Mouse (Mus musculus) midbrain, embryonic 12.5 days (tissue): ENCODE measurements around the gene Crocc. TPM values are rescaled to one million over a fixed set of nuclear protein-coding genes. Genes with fewer than 3 reads are reported as not detected.

Experiments used
- ATAC-seq: fragments of 200-750 bp; cut with Nextera tagmentation; 2 replicates; pipeline ENCODE4 v1.8.0; 2017; ENCODE audit warnings: low read depth, moderate TSS enrichment, moderate library complexity; ENCODE audit not compliant: low FRiP score
- H3K27ac ChIP-seq: fragments of 300-500 bp; sonication (generic); replicated peaks from 2 replicates; pipeline ENCODE4 v1.5.1; 2016; ENCODE audit warnings: mild to moderate bottlenecking
- H3K27me3 ChIP-seq: fragments of 300-500 bp; sonication (generic); 2 replicates; pipeline ENCODE4 v1.6.1; 2016; ENCODE audit warnings: mild to moderate bottlenecking
- H3K36me3 ChIP-seq: fragments of 300-500 bp; sonication (generic); 2 replicates; pipeline ENCODE4 v1.6.1; 2016
- H3K4me1 ChIP-seq: fragments of 300-500 bp; sonication (generic); 2 replicates; pipeline ENCODE4 v1.6.1; 2016
- H3K4me2 ChIP-seq: fragments of 300-500 bp; sonication (generic); replicated peaks from 2 replicates; pipeline ENCODE4 v1.6.1; 2016; ENCODE audit warnings: mild to moderate bottlenecking, moderate library complexity
- H3K4me3 ChIP-seq: fragments of 300-500 bp; sonication (generic); 2 replicates; pipeline ENCODE4 v1.5.1; 2016; ENCODE audit warnings: mild to moderate bottlenecking
- H3K9ac ChIP-seq: fragments of 300-500 bp; sonication (generic); replicated peaks from 2 replicates; pipeline ENCODE4 v1.6.1; 2016; ENCODE audit warnings: mild to moderate bottlenecking, moderate library complexity
- H3K9me3 ChIP-seq: fragments of 300-500 bp; sonication (generic); 2 replicates; pipeline ENCODE4 v1.6.1; 2016; ENCODE audit warnings: mild to moderate bottlenecking
- WGBS: fragments of 180-500 bp; shearing (Covaris S2); methylation state at CpG from one replicate; pipeline ENCODE4 v1.1.7; 2016; 5-methylcytosine and 5-hydroxymethylcytosine counted together
- polyA plus RNA-seq: library from polyadenylated mRNA; unstranded; fragments of >200 nt; fragmentation: Nextera tagmentation; extraction: Ambion mirVana; gene quantifications from 2 replicates; pipeline ENCODE4 v1.2.1, GENCODE M21; 2016

Gene Crocc
- polyA plus RNA-seq = 14.2 and 15.9 TPM in 2 replicates

DNA sequence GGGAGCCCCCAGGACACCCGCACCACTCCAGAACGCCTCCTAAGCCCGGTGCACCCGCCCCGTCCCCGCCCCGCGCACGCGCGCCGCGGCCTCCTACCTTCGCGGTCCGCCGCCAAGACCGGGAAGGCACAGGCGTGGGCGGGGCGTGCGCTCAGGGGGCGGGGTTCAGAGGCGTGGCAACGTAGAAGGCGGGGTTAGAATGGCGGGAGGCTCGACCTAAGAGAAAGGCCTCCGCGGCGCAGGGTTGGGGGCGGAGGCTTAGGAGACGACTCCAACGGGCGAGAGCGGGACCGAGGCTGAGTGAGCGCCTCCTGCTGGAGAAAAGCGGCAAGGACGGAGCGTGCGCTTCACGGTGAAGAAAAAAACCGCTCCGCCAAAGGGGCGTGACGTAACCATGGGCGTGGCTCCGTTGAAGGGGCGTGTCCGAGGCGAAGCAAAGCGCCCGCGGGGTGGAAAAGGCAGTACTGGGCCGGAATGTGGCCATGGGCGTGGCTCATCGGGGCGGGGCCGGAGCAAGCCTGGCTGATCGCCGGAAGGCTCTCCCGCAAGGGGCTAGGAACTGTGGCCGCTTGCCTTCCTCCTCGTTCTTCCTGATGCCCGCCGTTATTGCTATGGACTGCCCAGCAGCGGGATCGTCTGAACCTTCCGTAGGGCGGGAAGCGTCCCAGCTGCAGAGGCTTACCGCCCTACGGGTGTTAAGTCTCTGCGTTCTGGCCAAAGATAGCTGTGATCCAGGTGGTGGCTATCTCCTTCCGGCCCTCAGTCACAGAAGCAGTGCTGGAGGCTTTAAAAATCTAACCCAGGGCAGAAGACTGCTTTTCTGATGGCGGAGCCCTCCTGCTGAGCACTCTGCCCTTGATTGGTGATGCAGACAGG is at the start of gene Crocc:
TSS of gene Crocc (minus strand) at position 125 of the 876 bp plus-strand sequence.
- Histone ChIP-seq H3K4me2 (peak within 1 kb of the TSS; percentile 75), H3K27ac (peak within 1 kb of the TSS; percentile 90), H3K27me3 (no peaks in the 10 kb centered on the region), H3K36me3 (peaks cover 19% of the 10 kb centered on the region), H3K9me3 (no peaks in the 10 kb centered on the region), H3K9ac (peak within 1 kb of the TSS; percentile 71), H3K4me1 (peaks cover 20% of the 10 kb centered on the region), H3K4me3 (peak within 1 kb of the TSS; percentile 64)
- WGBS = under 1% methylated on average over 77 of the region's 77 CpGs
- peak; percentile 93 for ATAC-seq

GRCm38 (mm10) chr4:141108196-141108732 is 47.9 kb upstream of the Crocc start:
- Histone ChIP-seq H3K27ac (no peak overlapping the region; the same call in 1 of the 2 replicates), H3K9me3 (0 out of 2 replicates have a peak, but pooled peaks cover 2% of the 10 kb centered on the region), H3K4me2 (no peak overlapping the region), H3K4me1 (no peaks in the 10 kb centered on the region), H3K9ac (no peak overlapping the region), H3K4me3 (no peak overlapping the region), H3K27me3 (no peaks in the 10 kb centered on the region), H3K36me3 (peaks cover 31% of the 10 kb centered on the region)
- 59% methylated on average over 10 of the region's 10 CpGs for WGBS
- no peak for ATAC-seq

- no peak overlapping the region for H3K4me2 ChIP-seq
- H3K36me3 ChIP-seq = peaks cover 16% of the 10 kb centered on the region
- H3K4me3 ChIP-seq = no peak overlapping the region
- no peaks in the 10 kb centered on the region for H3K4me1 ChIP-seq
- no peak for ATAC-seq
- H3K27me3 ChIP-seq = no peaks in the 10 kb centered on the region
- H3K9me3 ChIP-seq = 0 out of 2 replicates have a peak, but pooled peaks cover 2% of the 10 kb centered on the region
- H3K9ac ChIP-seq = no peak overlapping the region
- no peak overlapping the region for H3K27ac ChIP-seq
- 85% methylated on average over 16 of the region's 16 CpGs for WGBS
Measured at GRCm38 (mm10) chr4:141106526-141107183, 46.3 kb upstream of the Crocc start.

DNA sequence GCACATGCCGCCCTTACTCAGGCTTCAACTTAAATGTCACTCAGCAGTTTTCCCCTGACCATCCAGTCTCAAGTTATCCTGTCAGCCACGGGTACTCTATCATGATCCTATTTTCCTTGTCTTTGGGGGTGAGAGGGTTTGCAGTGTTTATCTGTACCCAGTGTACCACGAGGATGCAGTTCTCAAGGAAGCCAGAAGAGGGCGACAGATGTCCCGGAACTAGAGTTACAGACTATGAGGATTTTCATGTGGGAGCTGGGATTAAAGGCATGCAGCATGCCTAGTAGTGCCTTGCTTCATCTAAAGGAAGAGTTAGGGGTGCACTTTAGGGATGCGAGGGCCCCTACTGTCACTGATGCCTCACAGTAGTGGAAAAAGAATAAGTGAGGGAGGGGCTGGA is 41.5 kb upstream of the Crocc start:
- Histone ChIP-seq H3K27ac (no peak overlapping the region), H3K9ac (no peak overlapping the region), H3K4me1 (peaks cover under 1% of the 10 kb centered on the region; the same call in 1 of the 2 replicates), H3K36me3 (no peaks in the 10 kb centered on the region), H3K4me2 (no peak overlapping the region), H3K27me3 (no peaks in the 10 kb centered on the region), H3K4me3 (no peak overlapping the region), H3K9me3 (no peaks in the 10 kb centered on the region)
- ATAC-seq = no peak
- 69% methylated on average over 6 of the region's 6 CpGs for WGBS

- Histone ChIP-seq H3K27me3 (no peaks in the 10 kb centered on the region), H3K36me3 (no peaks in the 10 kb centered on the region), H3K9me3 (no peaks in the 10 kb centered on the region), H3K4me2 (no peak overlapping the region), H3K4me1 (peaks cover 3% of the 10 kb centered on the region; the same call in 1 of the 2 replicates), H3K9ac (no peak overlapping the region), H3K27ac (no peak overlapping the region), H3K4me3 (no peak overlapping the region)
- no peak for ATAC-seq
- 88% methylated on average over 9 of the region's 9 CpGs for WGBS
Measured at GRCm38 (mm10) chr4:141101291-141101690, 40.9 kb upstream of the Crocc start.

DNA sequence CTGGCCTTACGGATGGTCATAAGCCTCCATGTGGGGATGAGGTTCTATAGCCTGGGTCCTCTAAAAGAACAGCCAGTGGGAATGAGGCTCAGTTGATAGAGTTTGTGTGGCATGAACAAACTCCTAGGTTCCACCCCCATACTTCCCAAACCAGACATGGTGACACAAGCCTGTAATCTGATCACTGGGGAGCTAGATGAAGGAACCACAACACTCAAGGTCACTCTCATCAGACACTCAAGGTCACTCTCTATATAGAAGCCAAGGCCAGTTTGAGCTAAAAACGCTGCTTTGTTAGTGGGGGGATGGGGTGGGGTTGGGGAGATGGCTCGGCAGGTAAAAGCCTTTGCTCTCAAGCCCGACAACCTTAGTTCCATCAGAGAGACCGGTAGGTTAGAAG is 39.6 kb upstream of the Crocc start:
- H3K4me1 ChIP-seq = peaks cover 3% of the 10 kb centered on the region; the same call in 1 of the 2 replicates
- 82% methylated on average over 5 of the region's 5 CpGs for WGBS
- no peak overlapping the region for H3K27ac ChIP-seq
- H3K27me3 ChIP-seq = no peaks in the 10 kb centered on the region
- H3K36me3 ChIP-seq = no peaks in the 10 kb centered on the region
- no peak for ATAC-seq
- no peaks in the 10 kb centered on the region for H3K9me3 ChIP-seq
- no peak overlapping the region for H3K4me2 ChIP-seq
- no peak overlapping the region for H3K9ac ChIP-seq
- no peak overlapping the region for H3K4me3 ChIP-seq

DNA sequence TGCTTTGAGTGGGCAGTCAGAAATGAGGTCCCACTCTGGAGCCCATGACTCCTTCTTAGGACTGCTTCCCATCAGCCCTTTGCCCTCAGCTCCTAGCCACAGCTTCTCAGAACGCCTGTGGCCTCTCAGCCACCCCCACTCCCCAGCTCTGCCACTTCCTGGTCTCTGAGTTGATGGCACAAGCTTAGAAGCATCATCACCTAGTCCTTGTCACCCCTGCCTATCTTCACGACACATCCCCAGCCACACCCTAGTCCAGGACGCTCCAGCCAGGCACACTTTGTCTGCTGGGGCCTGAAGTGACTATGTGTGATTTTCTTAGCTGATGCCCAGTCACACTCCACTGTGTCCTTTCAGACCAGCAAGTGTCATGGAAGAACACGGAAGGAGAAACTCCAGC is 38.6 kb upstream of the Crocc start:
- no peaks in the 10 kb centered on the region for H3K36me3 ChIP-seq
- no peak overlapping the region for H3K4me3 ChIP-seq
- no peak for ATAC-seq
- H3K4me1 ChIP-seq = peaks cover 3% of the 10 kb centered on the region; the same call in 1 of the 2 replicates
- H3K27ac ChIP-seq = no peak overlapping the region
- no peaks in the 10 kb centered on the region for H3K9me3 ChIP-seq
- H3K4me2 ChIP-seq = no peak overlapping the region
- no peak overlapping the region for H3K9ac ChIP-seq
- WGBS = 82% methylated on average over 4 of the region's 4 CpGs
- H3K27me3 ChIP-seq = no peaks in the 10 kb centered on the region

DNA sequence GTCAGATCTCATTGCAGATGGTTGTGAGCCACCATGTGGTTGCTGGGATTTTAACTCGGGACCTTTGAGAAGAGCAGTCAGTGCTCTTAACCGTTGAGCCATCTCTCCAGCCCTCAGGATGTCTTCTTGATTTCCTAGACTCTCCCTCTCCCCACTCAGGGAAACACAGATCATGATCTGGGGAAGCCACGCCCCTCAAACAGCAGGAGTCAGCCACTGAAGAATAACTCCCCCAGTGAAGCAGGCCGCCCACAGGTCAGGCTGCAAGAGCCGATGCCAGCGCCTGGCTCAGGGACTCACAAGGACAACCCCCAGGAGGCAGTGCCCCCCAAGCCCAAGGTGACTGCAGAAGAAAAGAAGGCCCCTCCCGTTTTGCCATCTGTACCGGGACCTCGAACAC is 36.4 kb upstream of the Crocc start:
- Histone ChIP-seq H3K9me3 (no peaks in the 10 kb centered on the region), H3K4me3 (no peak overlapping the region), H3K27ac (no peak overlapping the region), H3K9ac (no peak overlapping the region), H3K36me3 (no peaks in the 10 kb centered on the region), H3K4me1 (peaks cover 3% of the 10 kb centered on the region; the same call in 1 of the 2 replicates), H3K27me3 (no peaks in the 10 kb centered on the region), H3K4me2 (no peak overlapping the region)
- WGBS = 11% methylated on average over 9 of the region's 9 CpGs
- ATAC-seq = no peak

- Histone ChIP-seq H3K4me1 (peaks cover 3% of the 10 kb centered on the region; the same call in 1 of the 2 replicates), H3K9ac (no peak overlapping the region), H3K27me3 (no peaks in the 10 kb centered on the region), H3K27ac (no peak overlapping the region), H3K36me3 (no peaks in the 10 kb centered on the region), H3K9me3 (no peaks in the 10 kb centered on the region), H3K4me2 (no peak overlapping the region), H3K4me3 (no peak overlapping the region)
- no peak for ATAC-seq
- WGBS = 85% methylated on average over 10 of the region's 10 CpGs
Measured at GRCm38 (mm10) chr4:141095016-141095415, 34.7 kb upstream of the Crocc start.

DNA sequence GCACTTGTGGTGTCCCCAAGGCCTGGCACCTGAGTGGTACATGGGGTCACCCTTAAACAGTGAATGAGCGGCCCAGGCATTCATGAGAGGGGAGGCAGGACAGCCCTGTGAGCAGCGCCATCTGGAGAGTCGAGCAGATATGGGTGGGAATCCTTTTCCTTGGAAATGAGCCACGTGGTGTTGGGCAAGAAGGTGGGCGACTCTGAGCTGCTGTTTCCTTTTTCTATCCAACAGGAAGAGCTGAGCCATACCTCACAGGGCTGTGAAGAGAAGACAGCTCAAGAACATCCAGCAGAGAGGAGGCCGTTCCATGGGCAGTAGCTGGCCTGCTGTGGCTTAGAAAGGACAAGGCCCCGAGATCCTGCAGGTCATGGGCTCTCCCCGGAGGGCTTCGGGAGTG is 28.4 kb upstream of the Crocc start:
- 73% methylated on average over 9 of the region's 9 CpGs for WGBS
- no peaks in the 10 kb centered on the region for H3K36me3 ChIP-seq

DNA sequence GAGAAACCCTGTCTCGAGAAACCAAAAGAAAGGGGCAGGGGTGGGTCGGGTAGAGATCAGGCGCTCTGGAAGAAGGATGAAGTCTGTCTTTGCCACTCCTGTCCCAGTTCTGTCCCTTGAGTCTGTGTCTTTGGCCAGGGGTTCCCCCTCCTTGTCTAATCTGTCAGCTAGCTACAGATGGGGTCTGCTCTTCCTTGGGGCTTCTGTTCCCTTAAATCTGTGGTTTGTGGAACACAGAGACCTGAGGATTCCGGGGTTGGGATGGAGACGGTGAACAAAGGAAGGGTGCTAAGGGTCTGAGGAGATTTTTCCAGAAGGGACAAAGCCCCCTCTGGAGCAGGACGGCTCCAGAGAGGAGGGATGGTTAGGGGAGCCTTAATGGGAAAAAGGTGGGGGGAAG is 27.7 kb upstream of the Crocc start, which contains the start of gene Spata21:
TSS of gene Spata21 (plus strand) at position 301 of the 400 bp plus-strand sequence.
- Histone ChIP-seq H3K4me2 (no peak within 1 kb of the TSS), H3K9ac (no peak within 1 kb of the TSS), H3K4me3 (no peak within 1 kb of the TSS), H3K36me3 (no peaks in the 10 kb centered on the region), H3K9me3 (no peaks in the 10 kb centered on the region), H3K27ac (no peak within 1 kb of the TSS), H3K27me3 (no peaks in the 10 kb centered on the region), H3K4me1 (no peaks in the 10 kb centered on the region)
- ATAC-seq = no peak
- 81% methylated on average over 6 of the region's 6 CpGs for WGBS

More for the DNA sequence above, 28.4 kb upstream of the Crocc start:
- Histone ChIP-seq H3K4me1 (no peaks in the 10 kb centered on the region), H3K27me3 (no peaks in the 10 kb centered on the region), H3K9ac (no peak overlapping the region), H3K4me2 (no peak overlapping the region), H3K27ac (no peak overlapping the region), H3K9me3 (no peaks in the 10 kb centered on the region), H3K4me3 (no peak overlapping the region)
- no peak for ATAC-seq

DNA sequence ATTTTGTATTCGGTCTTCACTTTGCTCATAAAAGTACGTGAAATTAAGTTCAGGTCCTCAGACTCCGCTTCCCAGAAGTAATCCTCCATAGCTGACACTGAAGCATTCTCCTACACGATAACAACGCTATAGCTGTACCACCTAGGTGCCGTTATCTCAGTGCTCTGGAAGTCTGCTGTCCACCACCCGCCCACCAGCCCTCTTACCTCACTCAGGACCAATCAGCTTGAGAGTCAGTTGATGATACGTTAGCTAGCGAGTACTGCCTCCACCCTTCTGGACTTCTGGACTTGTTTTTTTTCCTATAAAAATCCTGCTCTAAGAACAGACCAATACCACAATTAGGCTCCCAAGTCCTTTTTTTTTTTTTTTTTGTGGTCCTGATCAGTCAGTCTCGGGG is 26.5 kb upstream of the Crocc start:
- Histone ChIP-seq H3K4me1 (no peaks in the 10 kb centered on the region), H3K4me2 (no peak overlapping the region), H3K4me3 (no peak overlapping the region), H3K9me3 (no peaks in the 10 kb centered on the region), H3K27me3 (no peaks in the 10 kb centered on the region), H3K27ac (no peak overlapping the region), H3K36me3 (no peaks in the 10 kb centered on the region), H3K9ac (no peak overlapping the region)
- ATAC-seq = no peak
- WGBS = 80% methylated on average over 10 of the region's 10 CpGs
